Mouse (Mus musculus) liver, embryonic 12.5 days (tissue): ENCODE data around the gene Adora2a. TPM values are rescaled to one million over a fixed set of nuclear protein-coding genes. Genes with fewer than 3 reads are reported as not detected.
"Not testable (repeated sequence)": the region's sequence is repeated elsewhere in the genome, so short reads cannot be mapped to it uniquely, and the experiment has no call there.

Source experiments
- ATAC-seq: fragments of 200-750 bp; cut with Nextera tagmentation; 2 replicates; pipeline ENCODE4 v1.8.0; 2017; ENCODE audit warnings: moderate number of reproducible peaks, mild to moderate bottlenecking, moderate library complexity
- H3K27ac ChIP-seq: fragments of 300-500 bp; sonication (generic); 2 replicates; pipeline ENCODE4 v1.5.1; 2016; ENCODE audit warnings: mild to moderate bottlenecking
- H3K27me3 ChIP-seq: fragments of 300-500 bp; sonication (generic); replicated peaks from 2 replicates; pipeline ENCODE4 v1.6.1; 2016; ENCODE audit warnings: mild to moderate bottlenecking, moderate library complexity
- H3K36me3 ChIP-seq: fragments of 300-500 bp; sonication (generic); 2 replicates; pipeline ENCODE4 v1.6.1; 2016; ENCODE audit warnings: mild to moderate bottlenecking, moderate library complexity
- H3K4me1 ChIP-seq: fragments of 300-500 bp; sonication (generic); 2 replicates; pipeline ENCODE4 v1.6.1; 2016
- H3K4me2 ChIP-seq: fragments of 300-500 bp; sonication (generic); 2 replicates; pipeline ENCODE4 v1.6.1; 2016; ENCODE audit warnings: mild to moderate bottlenecking, moderate library complexity
- H3K4me3 ChIP-seq: fragments of 300-500 bp; sonication (generic); 2 replicates; pipeline ENCODE4 v1.5.1; 2016; ENCODE audit warnings: mild to moderate bottlenecking, moderate library complexity
- H3K9ac ChIP-seq: fragments of 300-500 bp; sonication (generic); 2 replicates; pipeline ENCODE4 v1.6.1; 2016; ENCODE audit warnings: mild to moderate bottlenecking, moderate library complexity
- H3K9me3 ChIP-seq: fragments of 300-500 bp; sonication (generic); replicated peaks from 2 replicates; pipeline ENCODE4 v1.6.1; 2016; ENCODE audit warnings: mild to moderate bottlenecking, moderate library complexity
- WGBS: fragments of 180-500 bp; shearing (Covaris S2); methylation state at CpG from one replicate; pipeline ENCODE4 v1.1.7; 2016; ENCODE audit not compliant: insufficient replicate concordance; 5-methylcytosine and 5-hydroxymethylcytosine counted together
- polyA plus RNA-seq: library from polyadenylated mRNA; unstranded; fragments of >200 nt; fragmentation: Nextera tagmentation; extraction: Ambion mirVana; gene quantifications from 2 replicates; pipeline ENCODE4 v1.2.1, GENCODE M21; 2016

Gene Adora2a
- polyA plus RNA-seq, 1 experiment from 2014 or later, result 3.1 TPM

GRCm38 (mm10) chr10:75353838-75354241 lies 37.2 kb downstream of the Adora2a start:
- not testable (repeated sequence) for H3K4me2 ChIP-seq, H3K9ac ChIP-seq, H3K36me3 ChIP-seq, H3K4me1 ChIP-seq, H3K27me3 ChIP-seq, H3K9me3 ChIP-seq, H3K4me3 ChIP-seq, H3K27ac ChIP-seq
- ATAC-seq, result peak; percentile 37; the same call in 1 of the 2 replicates
- WGBS, result 21% methylated on average over 9 of the region's 9 CpGs

GRCm38 (mm10) chr10:75355341-75355740 lies 38.7 kb downstream of the Adora2a start:
- no peak overlapping the region for H3K27ac ChIP-seq

DNA sequence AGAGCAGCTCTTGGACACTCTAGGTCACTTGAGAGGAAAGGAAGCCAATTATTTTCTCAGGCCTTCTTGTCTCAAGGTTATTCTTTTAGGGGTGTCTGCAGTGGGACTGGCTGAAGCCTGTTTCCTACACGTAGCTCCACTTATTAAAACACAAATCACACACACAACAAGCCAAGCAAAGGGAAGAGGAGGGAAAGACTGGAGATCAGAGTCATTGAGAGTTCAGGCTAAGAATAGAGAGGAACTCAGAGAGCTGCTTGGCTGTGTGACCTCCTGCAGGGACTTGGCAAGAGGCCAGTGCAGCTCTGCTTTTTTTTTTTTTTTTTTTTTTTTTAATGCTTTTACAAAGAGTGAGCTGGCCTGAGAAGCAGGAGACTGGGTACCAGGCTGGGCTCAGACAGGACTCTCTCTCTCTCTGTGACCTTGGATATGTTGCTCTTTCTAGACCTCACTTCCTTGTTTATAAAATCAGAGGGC lies 47.6 kb downstream of the Adora2a start:
- H3K27ac ChIP-seq, result 0 out of 2 replicates have a peak overlapping the region, but pooled peaks have one; percentile 25
- H3K4me1 ChIP-seq, ATAC-seq, H3K27me3 ChIP-seq, H3K4me2 ChIP-seq, H3K9ac ChIP-seq, H3K4me3 ChIP-seq, H3K9me3 ChIP-seq, H3K36me3 ChIP-seq: not testable (repeated sequence)
- 17% methylated on average over 1 of the region's 1 CpGs for WGBS

More at GRCm38 (mm10) chr10:75355341-75355740, 38.7 kb downstream of the Adora2a start:
- Histone ChIP-seq H3K4me3 (no peak overlapping the region), H3K9ac (no peak overlapping the region), H3K4me2 (no peak overlapping the region), H3K36me3 (no peaks in the 10 kb centered on the region), H3K4me1 (no peaks in the 10 kb centered on the region), H3K27me3 (no peaks in the 10 kb centered on the region), H3K9me3 (no peaks in the 10 kb centered on the region)
- ATAC-seq, result no peak
- WGBS, result 46% methylated on average over 4 of the region's 4 CpGs

DNA sequence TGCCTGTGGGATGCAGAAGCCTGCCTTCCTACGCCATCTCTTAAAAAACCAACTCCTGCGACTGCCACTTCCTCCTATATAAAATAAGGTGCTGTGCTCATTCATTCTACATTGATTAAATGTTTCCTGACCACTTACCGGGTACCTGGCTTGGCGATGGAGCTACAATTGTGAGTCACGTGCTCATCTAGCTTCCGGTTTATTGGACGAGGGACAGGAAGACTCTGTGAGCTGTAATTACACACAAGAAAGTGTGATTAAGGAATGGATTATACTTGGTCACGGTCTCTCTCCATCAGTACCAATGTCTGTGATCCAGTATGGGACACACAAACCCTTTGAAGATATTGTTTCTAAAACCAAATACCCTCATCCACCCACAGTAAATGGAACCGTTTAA lies 48.1 kb downstream of the Adora2a start:
- H3K4me1 ChIP-seq, result no peaks in the 10 kb centered on the region
- no peaks in the 10 kb centered on the region for H3K9me3 ChIP-seq
- no peaks in the 10 kb centered on the region for H3K36me3 ChIP-seq
- no peak overlapping the region for H3K4me2 ChIP-seq
- WGBS, result 69% methylated on average over 9 of the region's 9 CpGs
- H3K9ac ChIP-seq, result no peak overlapping the region
- H3K27me3 ChIP-seq, result no peaks in the 10 kb centered on the region
- H3K4me3 ChIP-seq, result no peak overlapping the region
- no peak for ATAC-seq
- 0 out of 2 replicates have a peak overlapping the region, but pooled peaks have one; percentile 20 for H3K27ac ChIP-seq

GRCm38 (mm10) chr10:75365231-75365633 lies 48.6 kb downstream of the Adora2a start:
- H3K9me3 ChIP-seq, result no peaks in the 10 kb centered on the region
- WGBS, result 48% methylated on average over 6 of the region's 6 CpGs
- no peak overlapping the region for H3K4me3 ChIP-seq
- H3K4me2 ChIP-seq, result peak overlapping the region; percentile 19; the same call in 1 of the 2 replicates
- H3K36me3 ChIP-seq, result no peaks in the 10 kb centered on the region
- no peaks in the 10 kb centered on the region for H3K27me3 ChIP-seq
- no peak overlapping the region for H3K9ac ChIP-seq
- H3K27ac ChIP-seq, result no peak overlapping the region
- H3K4me1 ChIP-seq, result no peaks in the 10 kb centered on the region
- no peak for ATAC-seq

DNA sequence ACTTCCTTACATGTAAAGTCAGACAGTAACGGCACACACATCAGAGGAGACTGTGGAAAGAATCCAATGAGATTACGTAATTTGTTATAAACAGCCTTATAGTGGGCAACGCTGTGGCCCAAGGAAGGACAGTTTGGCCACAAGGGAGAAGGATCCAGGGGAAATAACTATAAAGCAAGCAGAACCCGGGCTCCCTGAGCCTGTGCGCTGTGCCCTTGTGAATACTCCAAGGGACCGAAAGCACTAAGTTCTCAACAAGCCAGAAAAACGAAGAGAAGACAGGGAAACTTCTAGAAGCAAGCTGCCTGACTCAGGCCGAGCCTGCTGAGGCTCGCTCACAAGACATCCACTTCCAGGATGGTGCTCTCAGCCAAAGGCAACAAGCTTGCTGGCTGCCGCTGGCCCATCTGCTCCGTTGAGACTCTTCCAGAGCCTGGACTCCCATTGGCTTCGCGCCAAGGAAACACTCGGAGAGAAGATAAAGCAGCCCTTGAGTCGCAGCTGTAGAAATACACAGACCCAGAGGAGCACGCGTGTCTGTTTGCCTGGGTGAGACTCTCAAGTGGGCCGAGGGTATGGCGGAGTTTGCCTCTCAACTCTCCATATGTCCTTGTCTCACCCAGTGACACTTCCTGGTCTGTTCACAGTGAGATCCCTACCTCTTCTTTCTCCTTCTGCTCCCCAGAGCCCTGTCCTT lies 57.1 kb downstream of the Adora2a start:
- not testable (repeated sequence) for H3K27me3 ChIP-seq, H3K4me1 ChIP-seq, H3K9me3 ChIP-seq, ATAC-seq, H3K4me2 ChIP-seq, H3K27ac ChIP-seq, H3K36me3 ChIP-seq, H3K9ac ChIP-seq, H3K4me3 ChIP-seq
- 71% methylated on average over 16 of the region's 19 CpGs for WGBS

DNA sequence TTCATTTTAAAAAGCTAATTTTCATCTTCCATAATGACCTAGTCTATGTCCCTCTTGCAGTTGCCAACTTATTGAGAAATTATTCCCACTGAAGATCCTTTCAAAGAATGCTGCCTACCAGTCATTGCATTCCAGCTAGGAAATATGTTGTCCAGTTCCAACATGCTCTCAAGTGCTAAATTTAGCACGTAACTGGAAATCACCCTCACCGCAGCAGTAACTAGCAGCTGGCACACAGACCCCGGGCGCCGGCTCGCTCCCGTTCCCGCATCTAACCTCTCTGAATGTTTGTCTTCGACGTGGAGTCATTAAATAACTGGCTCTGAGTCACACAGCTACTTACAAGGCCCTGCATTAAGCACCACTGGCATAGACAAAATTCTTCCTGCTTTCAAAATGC lies 62.0 kb downstream of the Adora2a start:
- Histone ChIP-seq H3K36me3 (no peaks in the 10 kb centered on the region), H3K4me2 (no peak overlapping the region), H3K4me1 (no peaks in the 10 kb centered on the region), H3K27ac (no peak overlapping the region), H3K9ac (no peak overlapping the region), H3K9me3 (no peaks in the 10 kb centered on the region), H3K4me3 (no peak overlapping the region), H3K27me3 (no peaks in the 10 kb centered on the region)
- WGBS, result 72% methylated on average over 10 of the region's 10 CpGs
- no peak for ATAC-seq

Other genes with a start within 250 kb of the Adora2a start
- gene Specc1l, start 104.8 kb upstream of the Adora2a start, polyA plus RNA-seq, result 13.2 and 13.4 TPM in 2 replicates
- gene Upb1, start 84.2 kb downstream of the Adora2a start, polyA plus RNA-seq, result 7.4 and 7.8 TPM in 2 replicates
- 119 and 126 TPM in 2 replicates for gene Snrpd3, start 200.7 kb downstream of the Adora2a start, polyA plus RNA-seq
- gene Gucd1, start 201.1 kb downstream of the Adora2a start, polyA plus RNA-seq, result 46.6 and 50.5 TPM in 2 replicates
- 0.11 and 0.12 TPM in 2 replicates for gene Lrrc75b, start 243.5 kb downstream of the Adora2a start, polyA plus RNA-seq
- 2.6 and 4.7 TPM in 2 replicates for gene Ggt1, start 244.7 kb downstream of the Adora2a start, polyA plus RNA-seq